Mouse (Mus musculus) thymus, adult 2 months (tissue): ENCODE results near the gene Tgfb2. TPM values are rescaled to one million over a fixed set of nuclear protein-coding genes. Genes with fewer than 3 reads are reported as not detected.

Experiments used
- DNase-seq: peaks from one replicate; pipeline ENCODE4 v3.0.0; 2021
- H3K27ac ChIP-seq: fragments of 200-500 bp; 2 replicates; pipeline ENCODE4 v1.5.1; 2012; ENCODE audit warnings: low read length, control low read depth; ENCODE audit not compliant: control insufficient read depth, insufficient read depth
- H3K27me3 ChIP-seq: fragments of 200-500 bp; 2 replicates; pipeline ENCODE4 v1.6.1; 2012; ENCODE audit warnings: mild to moderate bottlenecking, low read length, moderate library complexity, mixed read lengths; ENCODE audit not compliant: control insufficient read depth, insufficient read depth
- H3K36me3 ChIP-seq: fragments of 200-500 bp; 2 replicates; pipeline ENCODE4 v1.6.1; 2012; ENCODE audit warnings: mild to moderate bottlenecking, low read length, moderate library complexity; ENCODE audit not compliant: control insufficient read depth, insufficient read depth
- H3K4me1 ChIP-seq: fragments of 200-500 bp; replicated peaks from 2 replicates; pipeline ENCODE4 v1.6.1; 2012; ENCODE audit warnings: low read length; ENCODE audit not compliant: control insufficient read depth, insufficient read depth
- H3K4me3 ChIP-seq: fragments of 200-500 bp; 2 replicates; pipeline ENCODE4 v1.5.1; 2012; ENCODE audit warnings: mild to moderate bottlenecking, low read length, control low read depth, moderate library complexity; ENCODE audit not compliant: control insufficient read depth, insufficient read depth
- CTCF ChIP-seq: fragments of 200-500 bp; IDR thresholded peaks from 2 replicates; pipeline ENCODE4 v1.5.1; 2012; ENCODE audit warnings: mild to moderate bottlenecking, control low read depth, low read length, moderate library complexity, borderline replicate concordance; ENCODE audit not compliant: control insufficient read depth, poor library complexity, insufficient read depth; ENCODE audit errors: extremely low read depth
- POLR2A ChIP-seq: fragments of 200-500 bp; IDR thresholded peaks from 2 replicates; pipeline ENCODE4 v1.6.1; 2012; ENCODE audit warnings: mild to moderate bottlenecking, low read length, control low read depth, moderate library complexity; ENCODE audit not compliant: control insufficient read depth, poor library complexity, insufficient read depth; ENCODE audit errors: extremely low read depth
- WGBS: fragments of 180-500 bp; shearing (Covaris S2); methylation state at CpG from one replicate; pipeline ENCODE4 v1.1.7; 2018; 5-methylcytosine and 5-hydroxymethylcytosine counted together
- polyA plus RNA-seq: library from polyadenylated mRNA; depleted of rRNA; stranded (reverse); fragments of >200 nt; gene quantifications from 2 replicates; pipeline ENCODE4 v1.2.3, GENCODE M21; 2012

Tgfb2 gene
- polyA plus RNA-seq, 1 experiment = 0.89 TPM

- DNase-seq = no peak
- no peaks in the 10 kb centered on the region for H3K36me3 ChIP-seq
- 77% methylated on average over 16 of the region's 16 CpGs for WGBS
- no peak overlapping the region for H3K4me3 ChIP-seq
- no peaks in the 10 kb centered on the region for H3K27me3 ChIP-seq
- H3K4me1 ChIP-seq = no peaks in the 10 kb centered on the region
- no peak overlapping the region for H3K27ac ChIP-seq
- TF ChIP-seq CTCF (no peak), POLR2A (no peak)
These were observed 48.1 kb downstream of the Tgfb2 start for GRCm38 (mm10) chr1:186657559-186658219.

GRCm38 (mm10) chr1:186656732-186657329 is 49.0 kb downstream of the Tgfb2 start:
- no peak for TF ChIP-seq POLR2A
- TF ChIP-seq CTCF = no peak

GRCm38 (mm10) chr1:186656201-186656600 is 49.6 kb downstream of the Tgfb2 start:
- no peak for DNase-seq

More at GRCm38 (mm10) chr1:186656732-186657329, 49.0 kb downstream of the Tgfb2 start:
- Histone ChIP-seq H3K36me3 (no peaks in the 10 kb centered on the region), H3K27me3 (no peaks in the 10 kb centered on the region), H3K27ac (no peak overlapping the region), H3K4me1 (no peaks in the 10 kb centered on the region), H3K4me3 (no peak overlapping the region)
- no peak for DNase-seq
- 87% methylated on average over 5 of the region's 5 CpGs for WGBS

GRCm38 (mm10) chr1:186655096-186655495 is 50.7 kb downstream of the Tgfb2 start:
- 82% methylated on average over 4 of the region's 4 CpGs for WGBS
- Histone ChIP-seq H3K4me3 (no peak overlapping the region), H3K27ac (no peak overlapping the region), H3K27me3 (no peaks in the 10 kb centered on the region), H3K36me3 (no peaks in the 10 kb centered on the region), H3K4me1 (no peaks in the 10 kb centered on the region)
- no peak for DNase-seq
- TF ChIP-seq CTCF (no peak), POLR2A (no peak)

More at GRCm38 (mm10) chr1:186656201-186656600, 49.6 kb downstream of the Tgfb2 start:
- no peaks in the 10 kb centered on the region for H3K4me1 ChIP-seq
- H3K4me3 ChIP-seq = no peak overlapping the region
- no peak overlapping the region for H3K27ac ChIP-seq
- H3K36me3 ChIP-seq = no peaks in the 10 kb centered on the region
- 88% methylated on average over 1 of the region's 1 CpGs for WGBS
- TF ChIP-seq CTCF (no peak), POLR2A (no peak)
- no peaks in the 10 kb centered on the region for H3K27me3 ChIP-seq

GRCm38 (mm10) chr1:186652208-186652607 is 53.6 kb downstream of the Tgfb2 start:
- no peaks in the 10 kb centered on the region for H3K4me1 ChIP-seq
- TF ChIP-seq CTCF = no peak
- TF ChIP-seq POLR2A = no peak
- no peak overlapping the region for H3K4me3 ChIP-seq
- no peaks in the 10 kb centered on the region for H3K27me3 ChIP-seq
- WGBS = 74% methylated on average over 8 of the region's 8 CpGs
- no peak for DNase-seq
- H3K36me3 ChIP-seq = no peaks in the 10 kb centered on the region
- no peak overlapping the region for H3K27ac ChIP-seq

- DNase-seq = no peak
- no peaks in the 10 kb centered on the region for H3K36me3 ChIP-seq
- H3K4me1 ChIP-seq = no peaks in the 10 kb centered on the region
- no peak overlapping the region for H3K4me3 ChIP-seq
- WGBS = 90% methylated on average over 4 of the region's 4 CpGs
- no peak overlapping the region for H3K27ac ChIP-seq
- H3K27me3 ChIP-seq = no peaks in the 10 kb centered on the region
- TF ChIP-seq CTCF = no peak
- no peak for TF ChIP-seq POLR2A
These were observed 55.8 kb downstream of the Tgfb2 start for GRCm38 (mm10) chr1:186650011-186650410.
